Mouse (Mus musculus) skeletal muscle tissue, adult 2 months (tissue): ENCODE data around the gene Vmn1r29.
"Not testable (repeated sequence)": the region's sequence is repeated elsewhere in the genome, so short reads cannot be mapped to it uniquely, and the experiment has no call there.

Experiments
- DNase-seq: peaks from one replicate; pipeline ENCODE4 v3.0.0-alpha.2; 2012; ENCODE audit warnings: low read depth, low spot score

Gene Vmn1r29

GRCm38 (mm10) chr6:58301249-58301648 lies at the start of gene Vmn1r29:
TSS of gene Vmn1r29 (plus strand) at chr6:58301549.
- no peak for DNase-seq

DNA sequence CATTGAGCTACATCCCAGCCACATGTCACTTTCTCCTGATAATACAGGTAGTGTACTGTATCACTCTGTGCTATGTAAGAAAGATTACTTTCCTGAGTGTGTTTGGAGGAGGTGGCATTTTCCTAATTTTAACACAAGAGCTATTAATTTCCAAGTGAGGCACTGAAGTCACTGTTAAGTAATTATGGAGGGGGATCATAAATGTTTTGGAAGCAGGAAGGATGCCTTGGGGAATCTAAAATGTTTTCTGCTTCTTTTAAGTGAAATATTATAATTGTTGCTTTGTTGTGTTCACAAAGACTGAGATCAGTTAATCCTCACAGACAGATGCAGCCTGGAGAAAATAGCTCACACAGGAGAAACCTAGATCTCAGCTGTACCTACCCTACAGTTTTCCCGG lies 39.6 kb upstream of the Vmn1r29 start, which contains the start of gene Vmn1r28:
Gene Vmn1r28 (plus strand): TSS at position 301 of the 400 bp plus-strand sequence.
- DNase-seq = no peak

DNA sequence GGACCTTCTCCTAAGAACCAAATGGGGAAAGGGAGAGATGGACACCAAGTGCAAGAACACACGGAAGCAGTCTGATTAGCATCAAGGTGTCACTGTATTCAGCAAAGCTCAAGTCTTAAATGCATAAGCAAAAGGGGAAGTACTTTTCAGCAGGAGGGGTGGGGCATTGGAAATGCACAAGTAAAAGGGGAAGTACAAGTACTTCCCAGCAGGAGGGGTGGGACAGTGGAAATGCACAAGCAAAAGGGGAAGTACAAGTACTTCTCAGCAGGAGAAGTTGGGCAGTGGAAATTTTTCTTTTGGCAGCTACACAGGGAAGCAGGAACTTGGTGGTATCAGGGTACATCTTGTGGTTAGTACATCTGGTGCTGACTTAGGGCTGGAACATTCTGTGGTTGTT lies 21.7 kb upstream of the Vmn1r29 start:
- not testable (repeated sequence) for DNase-seq

- no peak for DNase-seq
Measured at GRCm38 (mm10) chr6:58292201-58292600, 9.1 kb upstream of the Vmn1r29 start.

- DNase-seq = not testable (repeated sequence)
Measured at GRCm38 (mm10) chr6:58298511-58298910, 2.8 kb upstream of the Vmn1r29 start.

DNA sequence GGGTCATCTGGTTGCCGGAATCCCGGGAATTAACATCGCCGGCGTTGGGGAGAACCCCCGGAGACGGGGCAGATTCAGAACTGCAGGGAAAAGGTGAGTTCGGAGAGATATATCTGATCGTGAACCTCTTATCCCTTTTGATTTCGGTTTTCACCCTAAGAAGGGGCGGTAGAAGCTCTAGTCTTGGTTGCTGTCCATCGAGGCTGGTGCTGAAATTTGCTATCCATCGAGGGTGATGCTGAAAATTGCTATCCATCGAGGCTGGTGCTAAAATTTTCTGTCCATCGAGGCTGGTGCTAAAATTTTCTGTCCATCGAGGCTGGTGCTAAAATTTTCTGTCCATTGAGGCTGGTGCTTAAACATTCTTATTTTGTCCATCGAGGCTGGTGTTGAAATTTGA lies 29.3 kb downstream of the Vmn1r29 start:
- not testable (repeated sequence) for DNase-seq
